In genomic region chr2:102155306-102156015, GRCm38 (mm10) we compare ENCODE assay signal across 21 mouse cellular contexts. TPM values are rescaled to one million over a fixed set of nuclear protein-coding genes. Genes with fewer than 3 reads are reported as not detected.
DNase-seq lines count a peak whose midpoint lies in the region; ATAC-seq and TF ChIP-seq lines count a peak whose summit lies in the region.
"Had no signal": no experiment of that assay in that cellular context is flagged by ENCODE, and none has a peak within 500 bp of the region (broad histone marks: within the 10 kb centered on the region; RNA-seq: fewer than 3 reads in every experiment).

No protein-coding gene starts in this region.

- no peak overlapping the region for H3K9ac ChIP-seq in heart, adult 2 months (ENCODE audit: low read depth, low read length)
- no peak overlapping the region for H3K9ac ChIP-seq in kidney, postnatal 0 days (ENCODE audit: low read depth, low read length)
- H3K9ac ChIP-seq in kidney, embryonic 14.5 days (ENCODE audit: low read depth, low read length): no peak overlapping the region
- H3K9ac ChIP-seq in stomach, embryonic 15.5 days: no peak overlapping the region
- no peak overlapping the region for H3K9ac ChIP-seq in stomach, postnatal 0 days (ENCODE audit: low read length)
- H3K9ac ChIP-seq in neural tube, embryonic 15.5 days (replicated peaks): no peak overlapping the region
- H3K9ac ChIP-seq: embryonic facial prominence, embryonic 15.5 days; heart, embryonic 15.5 days; hindbrain, embryonic 15.5 days; midbrain, embryonic 15.5 days had no signal

- no peak for DNase-seq in heart, adult 2 months
- DNase-seq in heart, postnatal 10 days: no peak
- no peak for DNase-seq in kidney, postnatal 0 days (ENCODE audit: low spot score)
- DNase-seq in stomach, postnatal 0 days (ENCODE audit: low spot score): no peak
- no peak for DNase-seq in spleen, adult 12 weeks (ENCODE audit: low spot score)
- DNase-seq: adrenal gland, postnatal 25 days; cerebellum, adult 9-10 months; heart, adult 18-20 months; kidney, adult 11 months; right cerebral cortex, postnatal 25 days; thymus, adult 18-20 months had no signal

- 68% methylated on average over 5 of the region's 5 CpGs for WGBS in heart, adult 2 months
- WGBS in kidney, postnatal 0 days: 18% methylated on average over 5 of the region's 5 CpGs
- 15% methylated on average over 5 of the region's 5 CpGs for WGBS in kidney, embryonic 14.5 days
- 45% methylated on average over 5 of the region's 5 CpGs for WGBS in stomach, embryonic 15.5 days
- WGBS in stomach, postnatal 0 days: 55% methylated on average over 5 of the region's 5 CpGs
- 16% methylated on average over 5 of the region's 5 CpGs for WGBS in neural tube, embryonic 15.5 days

- H3K27me3 ChIP-seq in heart, adult 2 months (ENCODE audit: control insufficient read depth, insufficient read depth, low read length): no peaks in the 10 kb centered on the region
- no peaks in the 10 kb centered on the region for H3K27me3 ChIP-seq in kidney, postnatal 0 days (ENCODE audit: insufficient read depth, low read length)
- no peaks in the 10 kb centered on the region for H3K27me3 ChIP-seq in kidney, embryonic 14.5 days (ENCODE audit: control insufficient read depth, insufficient read depth, low read length)
- no peaks in the 10 kb centered on the region for H3K27me3 ChIP-seq in stomach, embryonic 15.5 days (replicated peaks)
- H3K27me3 ChIP-seq in stomach, postnatal 0 days (ENCODE audit: control insufficient read depth, insufficient read depth, low read length): no peaks in the 10 kb centered on the region
- no peaks in the 10 kb centered on the region for H3K27me3 ChIP-seq in neural tube, embryonic 15.5 days (replicated peaks)
- H3K27me3 ChIP-seq: embryonic facial prominence, embryonic 15.5 days; heart, embryonic 15.5 days; hindbrain, embryonic 15.5 days; midbrain, embryonic 15.5 days; Patski had no signal

- intact Hi-C loops in heart, adult 2 months (cut with DNase I): loop anchor here (2.0 kb wide), 1 partner anchor 19 kb away; no protein-coding TSS in a partner anchor
- intact Hi-C loops in heart, postnatal 10 days (cut with DNase I): no loop called here

- H3K79me2 ChIP-seq in heart, adult 2 months (replicated peaks; ENCODE audit: control insufficient read depth, insufficient read depth, low read length): no peaks in the 10 kb centered on the region

- H3K9me3 ChIP-seq in kidney, postnatal 0 days (replicated peaks; ENCODE audit: low read length): no peaks in the 10 kb centered on the region
- no peaks in the 10 kb centered on the region for H3K9me3 ChIP-seq in kidney, embryonic 14.5 days (ENCODE audit: control insufficient read depth, low read length)
- no peaks in the 10 kb centered on the region for H3K9me3 ChIP-seq in stomach, embryonic 15.5 days
- H3K9me3 ChIP-seq in stomach, postnatal 0 days (ENCODE audit: control insufficient read depth, low read length): no peaks in the 10 kb centered on the region
- H3K9me3 ChIP-seq in neural tube, embryonic 15.5 days (replicated peaks): no peaks in the 10 kb centered on the region
- H3K9me3 ChIP-seq: embryonic facial prominence, embryonic 15.5 days; heart, embryonic 15.5 days; hindbrain, embryonic 15.5 days; megakaryocyte, embryonic 14.5 days; midbrain, embryonic 15.5 days had no signal

- TF ChIP-seq CTCF in heart, adult 2 months (IDR thresholded peaks at IDR 0.05): no peak
- TF ChIP-seq CTCF in kidney, postnatal 0 days (IDR thresholded peaks at IDR 0.05; ENCODE audit: low read depth): no peak
- no peak for TF ChIP-seq CTCF in stomach, postnatal 0 days (IDR thresholded peaks at IDR 0.05; ENCODE audit: low read depth)

- H3K4me3 ChIP-seq in heart, adult 2 months: no peak overlapping the region
- no peak overlapping the region for H3K4me3 ChIP-seq in kidney, postnatal 0 days (replicated peaks; ENCODE audit: low read depth, low read length)
- H3K4me3 ChIP-seq in kidney, embryonic 14.5 days (ENCODE audit: low read length): no peak overlapping the region
- no peak overlapping the region for H3K4me3 ChIP-seq in stomach, embryonic 15.5 days (replicated peaks)
- H3K4me3 ChIP-seq in stomach, postnatal 0 days (ENCODE audit: low read depth, low read length): no peak overlapping the region
- no peak overlapping the region for H3K4me3 ChIP-seq in neural tube, embryonic 15.5 days (replicated peaks)
- H3K4me3 ChIP-seq: embryonic facial prominence, embryonic 15.5 days; heart, embryonic 15.5 days; hindbrain, embryonic 15.5 days; megakaryocyte, embryonic 14.5 days; midbrain, embryonic 15.5 days had no signal

- peaks cover 12% of the 10 kb centered on the region for H3K4me1 ChIP-seq in heart, adult 2 months (ENCODE audit: control insufficient read depth, insufficient read depth, low read length)
- H3K4me1 ChIP-seq in kidney, postnatal 0 days (replicated peaks; ENCODE audit: insufficient read depth, low read length): peaks cover 51% of the 10 kb centered on the region
- H3K4me1 ChIP-seq in kidney, embryonic 14.5 days (ENCODE audit: control insufficient read depth, insufficient read depth, low read length): peaks cover 44% of the 10 kb centered on the region
- H3K4me1 ChIP-seq in stomach, embryonic 15.5 days: peaks cover 28% of the 10 kb centered on the region
- H3K4me1 ChIP-seq in stomach, postnatal 0 days (replicated peaks; ENCODE audit: control insufficient read depth, insufficient read depth): peaks cover 7% of the 10 kb centered on the region
- H3K4me1 ChIP-seq in neural tube, embryonic 15.5 days: peaks cover 53% of the 10 kb centered on the region
- H3K4me1 ChIP-seq: megakaryocyte, embryonic 14.5 days had no signal

- H3K27ac ChIP-seq in heart, adult 2 months: peak overlapping the region; percentile 21; the same call in 1 of the 2 replicates
- H3K27ac ChIP-seq in kidney, postnatal 0 days: 0 out of 2 replicates have a peak overlapping the region, but pooled peaks have one; percentile 36
- no peak overlapping the region for H3K27ac ChIP-seq in kidney, embryonic 14.5 days (ENCODE audit: low read depth, low read length)
- 0 out of 2 replicates have a peak overlapping the region, but pooled peaks have one; percentile 28 for H3K27ac ChIP-seq in stomach, embryonic 15.5 days
- no peak overlapping the region for H3K27ac ChIP-seq in stomach, postnatal 0 days (replicated peaks)
- H3K27ac ChIP-seq in neural tube, embryonic 15.5 days (replicated peaks): no peak overlapping the region
- H3K27ac ChIP-seq: heart, embryonic 15.5 days; midbrain, embryonic 15.5 days had no signal

- no peaks in the 10 kb centered on the region for H3K36me3 ChIP-seq in heart, adult 2 months (ENCODE audit: control insufficient read depth, insufficient read depth, low read length)
- H3K36me3 ChIP-seq in kidney, postnatal 0 days (ENCODE audit: insufficient read depth, low read length): no peaks in the 10 kb centered on the region
- no peaks in the 10 kb centered on the region for H3K36me3 ChIP-seq in kidney, embryonic 14.5 days (ENCODE audit: control insufficient read depth, insufficient read depth, low read length)
- H3K36me3 ChIP-seq in stomach, embryonic 15.5 days: no peaks in the 10 kb centered on the region
- no peaks in the 10 kb centered on the region for H3K36me3 ChIP-seq in stomach, postnatal 0 days (ENCODE audit: control insufficient read depth, insufficient read depth, low read length)
- H3K36me3 ChIP-seq in neural tube, embryonic 15.5 days: no peaks in the 10 kb centered on the region
- H3K36me3 ChIP-seq: embryonic facial prominence, embryonic 15.5 days; heart, embryonic 15.5 days; hindbrain, embryonic 15.5 days; midbrain, embryonic 15.5 days had no signal

- TF ChIP-seq EP300 in heart, adult 2 months (IDR thresholded peaks at IDR 0.05; ENCODE audit: insufficient read depth, low read depth, low read length): no peak
- no peak for TF ChIP-seq EP300 in stomach, postnatal 0 days (optimal IDR thresholded peaks at IDR 0.05)

- peak overlapping the region; percentile 26; the same call in 1 of the 2 replicates for H3K4me2 ChIP-seq in kidney, postnatal 0 days (ENCODE audit: low read length)
- H3K4me2 ChIP-seq in kidney, embryonic 14.5 days (replicated peaks; ENCODE audit: low read depth, low read length): no peak overlapping the region
- no peak overlapping the region for H3K4me2 ChIP-seq in stomach, embryonic 15.5 days
- no peak overlapping the region for H3K4me2 ChIP-seq in stomach, postnatal 0 days (replicated peaks; ENCODE audit: low read depth)
- no peak overlapping the region for H3K4me2 ChIP-seq in neural tube, embryonic 15.5 days
- H3K4me2 ChIP-seq: embryonic facial prominence, embryonic 15.5 days; heart, embryonic 15.5 days; hindbrain, embryonic 15.5 days; midbrain, embryonic 15.5 days had no signal

- ATAC-seq in kidney, postnatal 0 days (replicated peaks; ENCODE audit: low FRiP score, low read depth): 0 out of 2 replicates have a peak, but pooled peaks have one; percentile 18
- ATAC-seq in kidney, embryonic 14.5 days (ENCODE audit: low FRiP score, low TSS enrichment): no peak
- ATAC-seq in stomach, embryonic 15.5 days (ENCODE audit: insufficient read depth, low FRiP score, low read depth): no peak
- ATAC-seq in stomach, postnatal 0 days (ENCODE audit: low FRiP score, low TSS enrichment): no peak
- ATAC-seq in neural tube, embryonic 15.5 days (ENCODE audit: low FRiP score): peak; percentile 29; the same call in 1 of the 2 replicates
- ATAC-seq: activated CD4-positive, CD25-positive, alpha-beta regulatory T cell, adult 4 months; Patski had no signal

- no peak for TF ChIP-seq POLR2A in heart, adult 2 months (IDR thresholded peaks at IDR 0.05; ENCODE audit: insufficient read depth, low read depth, low read length)

RNA-seq across cellular contexts. Expression of gene Ldlrad3, which starts 30.7 kb away (rescaled TPM):
- 1 to 10 TPM; 3.3 to 3.8 TPM for total RNA-seq in heart, adult 2 months (2021)
- polyA plus RNA-seq in heart, adult 2 months (2012; rRNA removed): 4.8 and 5.3 TPM in 2 replicates
- total RNA-seq in heart, postnatal 10 days (2021): 10 to 100 TPM in 1 of 2 experiments, 1 to 10 TPM in 1; 9.2 to 10.3 TPM
- 20.4 and 23.3 TPM in 2 replicates for polyA plus RNA-seq in kidney, postnatal 0 days (2015; fragmentation: Nextera tagmentation; extraction: Ambion mirVana)
- polyA plus RNA-seq in kidney, embryonic 14.5 days (2014; fragmentation: Nextera tagmentation; extraction: Ambion mirVana): 19.0 and 39.2 TPM in 2 replicates
- 39.1 and 44.8 TPM in 2 replicates for polyA plus RNA-seq in stomach, embryonic 15.5 days (2015; fragmentation: Nextera tagmentation; extraction: Ambion mirVana)
- polyA plus RNA-seq in stomach, postnatal 0 days (2015; fragmentation: Nextera tagmentation; extraction: Ambion mirVana): 20.5 and 23.4 TPM in 2 replicates
- polyA plus RNA-seq in neural tube, embryonic 15.5 days (2015; fragmentation: Nextera tagmentation; extraction: Ambion mirVana): 30.7 and 32.6 TPM in 2 replicates

Comparison
In these comparisons a context has a peak if more than half of its experiments do, and no peak if none do; other contexts are left out.
1. H3K27ac ChIP-seq: peak in heart, adult 2 months (single experiment), kidney, postnatal 0 days (single experiment) and stomach, embryonic 15.5 days (single experiment); none in kidney, embryonic 14.5 days (single experiment), stomach, postnatal 0 days (single experiment) and neural tube, embryonic 15.5 days (single experiment).
2. ATAC-seq: peak in kidney, postnatal 0 days (single experiment) and neural tube, embryonic 15.5 days (single experiment); none in kidney, embryonic 14.5 days (single experiment), stomach, embryonic 15.5 days (single experiment) and stomach, postnatal 0 days (single experiment).